Mouse (Mus musculus) CH12.LX (cell line): Measurements from ENCODE around the gene Szrd1. TPM values are rescaled to one million over a fixed set of nuclear protein-coding genes. Genes with fewer than 3 reads are reported as not detected.

Source experiments
- DNase-seq: peaks from one replicate; pipeline ENCODE4 v3.0.0-alpha.2; 2013; ENCODE audit errors: extremely low read depth
- H3K27ac ChIP-seq: 2 replicates; pipeline ENCODE4 v1.5.1; 2012; ENCODE audit warnings: low read depth, mild to moderate bottlenecking, control low read depth, moderate library complexity; ENCODE audit not compliant: insufficient read depth
- H3K27me3 ChIP-seq: replicated peaks from 2 replicates; pipeline ENCODE3; 2012; ENCODE audit warnings: inconsistent platforms
- H3K36me3 ChIP-seq, 2 experiments: replicated peaks in 1 of 2; 2 replicates each; pipeline versions ENCODE3 to v1.6.1; 2012; ENCODE audit warnings: inconsistent platforms in 1 of 2, low read length in 1 of 2, mild to moderate bottlenecking in 1 of 2, mixed read lengths in 1 of 2, moderate library complexity in 1 of 2; ENCODE audit not compliant: control insufficient read depth in 1 of 2, insufficient read depth in 1 of 2
- H3K4me1 ChIP-seq, 2 experiments: 2 replicates each; pipeline ENCODE4 v1.6.1; 2012; ENCODE audit warnings: inconsistent platforms in 1 of 2, moderate library complexity in 1 of 2; ENCODE audit not compliant: insufficient read depth in 2 of 2, control insufficient read depth in 1 of 2
- H3K4me2 ChIP-seq: 2 replicates; pipeline ENCODE4 v1.6.1; 2012; ENCODE audit warnings: low read depth, mild to moderate bottlenecking, control low read depth; ENCODE audit not compliant: poor library complexity, insufficient read depth, severe bottlenecking
- H3K4me3 ChIP-seq, 3 experiments: fragments of 150-350 bp in 1 of 3; sonication (generic) in 1 of 3; replicated peaks in 1 of 3; 2 replicates each; pipeline versions ENCODE3 to v1.5.1; 2011 to 2012; ENCODE audit warnings: low read depth in 2 of 3, low read length in 2 of 3, mild to moderate bottlenecking in 2 of 3, moderate library complexity in 2 of 3, control low read depth in 1 of 3, improper control_type of control experiment in 1 of 3, inconsistent platforms in 1 of 3, mixed read lengths in 1 of 3; ENCODE audit not compliant: poor library complexity in 1 of 3
- H3K79me2 ChIP-seq: replicated peaks from 2 replicates; pipeline ENCODE4 v1.6.1; 2012; ENCODE audit warnings: mild to moderate bottlenecking, moderate library complexity; ENCODE audit not compliant: control insufficient read depth, poor library complexity, insufficient read depth, severe bottlenecking; ENCODE audit errors: extremely low read depth
- H3K9ac ChIP-seq: 2 replicates; pipeline ENCODE4 v1.6.1; 2012; ENCODE audit warnings: low read depth, mild to moderate bottlenecking, control low read depth, moderate library complexity; ENCODE audit not compliant: insufficient read depth
- H3K9me3 ChIP-seq: replicated peaks from 2 replicates; pipeline ENCODE3; 2012; ENCODE audit warnings: low read length, inconsistent platforms, mixed read lengths
- BHLHE40 ChIP-seq: IDR thresholded peaks from 2 replicates; pipeline ENCODE4 v1.6.1; 2011; ENCODE audit warnings: mild to moderate bottlenecking, low read depth, low read length, improper control_type of control experiment
- CHD1 ChIP-seq: IDR thresholded peaks from 2 replicates; pipeline ENCODE4 v1.6.1; 2012; ENCODE audit warnings: low read depth, low read length, improper control_type of control experiment, inconsistent platforms
- CHD2 ChIP-seq: IDR thresholded peaks from 2 replicates; pipeline ENCODE4 v1.6.1; 2011; ENCODE audit warnings: low read length, improper control_type of control experiment
- E2F4 ChIP-seq: IDR thresholded peaks from 2 replicates; pipeline ENCODE4 v1.6.1; 2011; ENCODE audit warnings: low read depth, low read length, improper control_type of control experiment; ENCODE audit not compliant: insufficient replicate concordance
- ELF1 ChIP-seq: IDR thresholded peaks from 2 replicates; pipeline ENCODE4 v1.6.1; 2014; ENCODE audit warnings: low read depth, mild to moderate bottlenecking, inconsistent platforms, low read length, improper control_type of control experiment
- ETS1 ChIP-seq: conservative IDR thresholded peaks from 2 replicates; pipeline ENCODE4 v1.6.1; 2012; ENCODE audit warnings: low read depth, mild to moderate bottlenecking, inconsistent platforms, low read length, improper control_type of control experiment, moderate library complexity
- GABPA ChIP-seq: IDR thresholded peaks from 2 replicates; pipeline ENCODE4 v1.6.1; 2012; ENCODE audit warnings: low read depth, low read length, improper control_type of control experiment, inconsistent platforms; ENCODE audit not compliant: insufficient replicate concordance
- HCFC1 ChIP-seq: IDR thresholded peaks from 2 replicates; pipeline ENCODE4 v1.6.1; 2012; ENCODE audit warnings: low read depth, mild to moderate bottlenecking, inconsistent platforms, low read length, improper control_type of control experiment
- KAT2A ChIP-seq: IDR thresholded peaks from 2 replicates; pipeline ENCODE4 v1.6.1; 2012; ENCODE audit warnings: low read length, improper control_type of control experiment, inconsistent platforms; ENCODE audit not compliant: insufficient replicate concordance
- MAFK ChIP-seq: IDR thresholded peaks from 2 replicates; pipeline ENCODE4 v1.6.1; 2011; ENCODE audit warnings: low read length, improper control_type of control experiment; ENCODE audit not compliant: insufficient replicate concordance
- MEF2A ChIP-seq: IDR thresholded peaks from 2 replicates; pipeline ENCODE4 v1.6.1; 2014; ENCODE audit warnings: low read depth, mild to moderate bottlenecking, inconsistent platforms, low read length, improper control_type of control experiment, borderline replicate concordance
- POLR2A ChIP-seq: IDR thresholded peaks from 2 replicates; pipeline ENCODE4 v1.6.1; 2011; ENCODE audit warnings: low read depth, mild to moderate bottlenecking, improper control_type of control experiment, low read length
- POLR2AphosphoS2 ChIP-seq: IDR thresholded peaks from 2 replicates; pipeline ENCODE4 v1.6.1; 2011; ENCODE audit warnings: low read depth, low read length, improper control_type of control experiment
- TBP ChIP-seq: conservative IDR thresholded peaks from 2 replicates; pipeline ENCODE4 v1.6.1; 2011; ENCODE audit warnings: low read depth, low read length, improper control_type of control experiment
- USF2 ChIP-seq: conservative IDR thresholded peaks from 2 replicates; pipeline ENCODE4 v1.6.1; 2011; ENCODE audit warnings: low read depth, low read length, improper control_type of control experiment
- ZC3H11A ChIP-seq: IDR thresholded peaks from 2 replicates; pipeline ENCODE4 v1.6.1; 2012; ENCODE audit warnings: low read depth, mild to moderate bottlenecking, inconsistent platforms, low read length, improper control_type of control experiment
- ZKSCAN1 ChIP-seq: IDR thresholded peaks from 2 replicates; pipeline ENCODE4 v1.6.1; 2012; ENCODE audit warnings: low read depth, inconsistent platforms, low read length, improper control_type of control experiment, borderline replicate concordance
- ZMIZ1 ChIP-seq: IDR thresholded peaks from 2 replicates; pipeline ENCODE4 v1.6.1; 2012; ENCODE audit warnings: low read depth, mild to moderate bottlenecking, inconsistent platforms, low read length, improper control_type of control experiment
- dilution Hi-C: fragments of 300-500 bp; cut with MboI; formaldehyde crosslinking; loops from 2 replicates; pipeline ENCODE4 v1.14.3; 2020; ENCODE audit warnings: low sequenced_read_pairs; ENCODE audit not compliant: extremely low pct_unique_long_range_greater_than_20kb, extremely low pct_ligation_motif_present
- in situ Hi-C: fragments of 300-500 bp; cut with MboI; formaldehyde crosslinking; loops from 3 replicates; pipeline ENCODE4 v1.14.3; 2019; ENCODE audit warnings: low sequenced_read_pairs, low pct_ligation_motif_present, low pct_unique_long_range_greater_than_20kb, mixed read lengths
- polyA plus RNA-seq: library from polyadenylated mRNA; unstranded; fragments of >175 nt; gene quantifications from 2 replicates; pipeline ENCODE4 v1.2.1, GENCODE M21; 2012; ENCODE audit warnings: low read depth; ENCODE audit not compliant: insufficient read length
- total RNA-seq, 2 experiments: library from RNA; depleted of rRNA; stranded (reverse); fragments of 300-350 nt in 1 of 2; fragments of >200 nt in 1 of 2; gene quantifications; 2 replicates each; pipeline ENCODE4 v1.2.3; 2012 to 2014

The Szrd1 gene
- total and polyA plus RNA-seq, 3 experiments: 80.9 to 143 (median 82.5) TPM

GRCm38 (mm10) chr4:141176328-141176838, 36.8 kb upstream of the Szrd1 start:
- 0 out of 2 replicates have a peak, but pooled peaks cover 6% of the 10 kb centered on the region for H3K79me2 ChIP-seq
- H3K9me3 ChIP-seq: no peaks in the 10 kb centered on the region
- H3K4me1 ChIP-seq: no peaks in the 10 kb centered on the region
- H3K27ac ChIP-seq: no peak overlapping the region
- TF ChIP-seq MEF2A (no peak), ZKSCAN1 (no peak)
- H3K36me3 ChIP-seq: peaks cover 66 to 82% of the 10 kb centered on the region in 2 experiments
- dilution Hi-C loops: no loop called here
- H3K27me3 ChIP-seq: no peaks in the 10 kb centered on the region
- DNase-seq: no peak
- no peak overlapping the region for H3K4me3 ChIP-seq
- in situ Hi-C loops: no loop called here
- no peak overlapping the region for H3K4me2 ChIP-seq
- no peak overlapping the region for H3K9ac ChIP-seq

GRCm38 (mm10) chr4:141175783-141176182, 36.2 kb upstream of the Szrd1 start:
- dilution Hi-C loops: no loop called here
- H3K4me1 ChIP-seq: no peaks in the 10 kb centered on the region
- H3K27ac ChIP-seq: no peak overlapping the region
- no peak overlapping the region for H3K4me2 ChIP-seq
- in situ Hi-C loops: no loop called here
- no peak overlapping the region for H3K9ac ChIP-seq
- TF ChIP-seq KAT2A (no peak), ELF1 (no peak), USF2 (no peak)
- H3K36me3 ChIP-seq: peaks cover 66 to 82% of the 10 kb centered on the region in 2 experiments
- H3K79me2 ChIP-seq: 0 out of 2 replicates have a peak, but pooled peaks cover 6% of the 10 kb centered on the region
- no peaks in the 10 kb centered on the region for H3K27me3 ChIP-seq
- no peak overlapping the region for H3K4me3 ChIP-seq
- no peaks in the 10 kb centered on the region for H3K9me3 ChIP-seq
- no peak for DNase-seq

GRCm38 (mm10) chr4:141172121-141172520, 32.5 kb upstream of the Szrd1 start:
- Histone ChIP-seq H3K9me3 (no peaks in the 10 kb centered on the region), H3K27ac (no peak overlapping the region), H3K4me1 (no peaks in the 10 kb centered on the region), H3K79me2 (peaks cover 13% of the 10 kb centered on the region), H3K4me2 (no peak overlapping the region), H3K27me3 (no peaks in the 10 kb centered on the region), H3K9ac (no peak overlapping the region), H3K4me3 (no peak overlapping the region), H3K36me3 (peaks cover 67 to 87% of the 10 kb centered on the region in 2 experiments)
- in situ Hi-C loops: no loop called here
- no peak for TF ChIP-seq E2F4
- TF ChIP-seq GABPA: no peak
- no peak for TF ChIP-seq POLR2AphosphoS2
- no peak for TF ChIP-seq USF2
- no peak for TF ChIP-seq TBP
- TF ChIP-seq BHLHE40: no peak
- no peak for TF ChIP-seq POLR2A
- no peak for TF ChIP-seq ZKSCAN1
- TF ChIP-seq HCFC1: no peak
- no peak for TF ChIP-seq MAFK
- no peak for TF ChIP-seq ZC3H11A
- no peak for TF ChIP-seq CHD2
- no peak for TF ChIP-seq ETS1
- no peak for TF ChIP-seq ZMIZ1
- no peak for TF ChIP-seq CHD1
- dilution Hi-C loops: no loop called here
- DNase-seq: no peak
